Mouse (Mus musculus) heart, adult 2 months (tissue): Measurements from ENCODE around the gene Pomgnt1. TPM values are rescaled to one million over a fixed set of nuclear protein-coding genes. Genes with fewer than 3 reads are reported as not detected.

Experiments used
- DNase-seq, 2 experiments: peaks; one replicate each; pipeline ENCODE4 v3.0.0; 2021
- H3K27ac ChIP-seq: fragments of 200-600 bp; 2 replicates; pipeline ENCODE4 v1.8.1; 2022
- H3K27me3 ChIP-seq: fragments of 200-500 bp; 2 replicates; pipeline ENCODE4 v1.6.1; 2012; ENCODE audit warnings: mild to moderate bottlenecking, low read length, inconsistent platforms, mixed read lengths; ENCODE audit not compliant: control insufficient read depth, insufficient read depth
- H3K36me3 ChIP-seq: fragments of 200-500 bp; 2 replicates; pipeline ENCODE4 v1.6.1; 2012; ENCODE audit warnings: low read length, inconsistent platforms; ENCODE audit not compliant: control insufficient read depth, insufficient read depth
- H3K4me1 ChIP-seq: fragments of 200-500 bp; 2 replicates; pipeline ENCODE4 v1.6.1; 2011; ENCODE audit warnings: low read length; ENCODE audit not compliant: control insufficient read depth, insufficient read depth
- H3K4me3 ChIP-seq: fragments of 200-600 bp; 2 replicates; pipeline ENCODE4 v1.8.1; 2022
- H3K79me2 ChIP-seq: fragments of 200-500 bp; replicated peaks from 2 replicates; pipeline ENCODE4 v1.6.1; 2012; ENCODE audit warnings: mild to moderate bottlenecking, inconsistent platforms, low read length, moderate library complexity, mixed read lengths; ENCODE audit not compliant: control insufficient read depth, insufficient read depth
- H3K9ac ChIP-seq: fragments of 200-500 bp; 2 replicates; pipeline ENCODE4 v1.6.1; 2012; ENCODE audit warnings: low read depth, mild to moderate bottlenecking, control low read depth, inconsistent platforms, low read length, mixed read lengths
- CTCF ChIP-seq: fragments of 200-600 bp; IDR thresholded peaks from 2 replicates; pipeline ENCODE4 v1.8.1; 2022; ENCODE audit warnings: antibody characterized with exemption, mild to moderate bottlenecking, moderate library complexity
- EP300 ChIP-seq: fragments of 200-500 bp; IDR thresholded peaks from 2 replicates; pipeline ENCODE4 v1.6.1; 2011; ENCODE audit warnings: low read depth, low read length, control low read depth; ENCODE audit not compliant: insufficient read depth
- POLR2A ChIP-seq: fragments of 200-500 bp; IDR thresholded peaks from 2 replicates; pipeline ENCODE4 v1.6.1; 2011; ENCODE audit warnings: mild to moderate bottlenecking, low read depth, low read length, control low read depth; ENCODE audit not compliant: insufficient read depth
- WGBS: fragments of 180-500 bp; shearing (Covaris S2); methylation state at CpG from one replicate; pipeline ENCODE4 v1.1.7; 2018; 5-methylcytosine and 5-hydroxymethylcytosine counted together
- intact Hi-C: fragments of 180-260 bp; cut with DNase I; formaldehyde crosslinking; loops from one replicate; pipeline ENCODE4 v1.15.1; 2025
- polyA plus RNA-seq: library from polyadenylated mRNA; depleted of rRNA; stranded (reverse); fragments of >200 nt; gene quantifications from 2 replicates; pipeline ENCODE4 v1.2.3, GENCODE M21; 2012
- total RNA-seq, 2 experiments: library from RNA; stranded (reverse); gene quantifications; 2 replicates each; pipeline ENCODE4 v1.2.3; 2021

The Pomgnt1 gene
- total and polyA plus RNA-seq, 3 experiments: 44.4 to 59.5 (median 52.7) TPM

DNA sequence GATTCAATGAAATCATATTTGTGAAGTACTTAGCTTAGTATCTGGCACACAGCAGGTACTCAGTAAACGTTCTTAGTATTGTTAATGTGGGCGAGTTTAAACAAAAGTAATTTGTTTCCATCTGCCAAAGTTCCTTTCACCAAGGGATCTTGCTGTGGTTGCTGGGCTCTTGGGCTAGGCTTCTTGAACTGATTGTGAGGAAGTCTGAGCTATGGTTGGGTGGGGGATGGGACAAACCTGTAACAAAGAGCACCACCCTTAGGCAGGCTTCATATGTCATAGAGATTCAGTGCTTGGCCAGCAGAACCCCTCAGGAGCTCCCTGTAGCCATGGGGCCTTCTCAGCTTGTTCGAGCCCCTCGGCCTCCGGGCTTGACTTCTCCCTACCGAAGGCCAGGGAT lies 49.4 kb downstream of the Pomgnt1 start, which contains the start of the genes 1700042G07Rik and Gm49337:
TSS of gene 1700042G07Rik (plus strand) at position 301 of the 400 bp plus-strand sequence.
TSS of gene Gm49337 (plus strand) at position 313 of the 400 bp plus-strand sequence.
- peaks cover 21% of the 10 kb centered on the region for H3K4me1 ChIP-seq
- WGBS: 93% methylated on average over 6 of the region's 6 CpGs
- DNase-seq: no peak
- H3K79me2 ChIP-seq: no peaks in the 10 kb centered on the region
- no peak within 1 kb of the TSS for H3K4me3 ChIP-seq
- H3K36me3 ChIP-seq: no peaks in the 10 kb centered on the region
- TF ChIP-seq EP300 (no peak), POLR2A (no peak), CTCF (no peak)
- H3K9ac ChIP-seq: no peak within 1 kb of the TSS
- H3K27me3 ChIP-seq: no peaks in the 10 kb centered on the region
- peak within 1 kb of the TSS; percentile 32; the same call in 1 of the 2 replicates for H3K27ac ChIP-seq
- intact Hi-C loops: no loop called here

DNA sequence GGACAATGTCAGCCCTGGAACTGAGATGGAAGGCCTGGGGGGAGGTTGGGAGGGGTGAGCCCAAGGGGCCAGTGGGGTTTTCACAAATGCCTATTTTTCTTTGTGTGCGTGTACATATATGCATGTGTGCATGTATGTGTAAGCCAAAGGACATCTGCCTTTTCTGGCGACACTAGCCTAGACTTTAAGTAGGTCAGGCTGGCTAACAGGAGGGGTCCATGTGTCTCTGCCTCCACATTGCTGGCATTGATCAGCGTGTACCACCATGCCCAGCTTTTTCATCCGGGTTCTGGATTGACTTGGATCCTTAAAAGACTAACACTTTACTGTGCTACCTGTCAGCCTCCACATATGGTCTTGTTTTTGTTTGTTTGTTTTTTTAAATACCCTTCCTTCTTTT lies 50.1 kb downstream of the Pomgnt1 start:
- no peak for DNase-seq
- no peaks in the 10 kb centered on the region for H3K27me3 ChIP-seq
- H3K79me2 ChIP-seq: no peaks in the 10 kb centered on the region
- WGBS: 96% methylated on average over 4 of the region's 4 CpGs
- no peak for TF ChIP-seq CTCF
- TF ChIP-seq EP300: no peak
- no peak for TF ChIP-seq POLR2A
- intact Hi-C loops: no loop called here
- no peak overlapping the region for H3K4me3 ChIP-seq
- peaks cover 20% of the 10 kb centered on the region for H3K4me1 ChIP-seq
- H3K36me3 ChIP-seq: no peaks in the 10 kb centered on the region
- no peak overlapping the region for H3K9ac ChIP-seq
- no peak overlapping the region for H3K27ac ChIP-seq

DNA sequence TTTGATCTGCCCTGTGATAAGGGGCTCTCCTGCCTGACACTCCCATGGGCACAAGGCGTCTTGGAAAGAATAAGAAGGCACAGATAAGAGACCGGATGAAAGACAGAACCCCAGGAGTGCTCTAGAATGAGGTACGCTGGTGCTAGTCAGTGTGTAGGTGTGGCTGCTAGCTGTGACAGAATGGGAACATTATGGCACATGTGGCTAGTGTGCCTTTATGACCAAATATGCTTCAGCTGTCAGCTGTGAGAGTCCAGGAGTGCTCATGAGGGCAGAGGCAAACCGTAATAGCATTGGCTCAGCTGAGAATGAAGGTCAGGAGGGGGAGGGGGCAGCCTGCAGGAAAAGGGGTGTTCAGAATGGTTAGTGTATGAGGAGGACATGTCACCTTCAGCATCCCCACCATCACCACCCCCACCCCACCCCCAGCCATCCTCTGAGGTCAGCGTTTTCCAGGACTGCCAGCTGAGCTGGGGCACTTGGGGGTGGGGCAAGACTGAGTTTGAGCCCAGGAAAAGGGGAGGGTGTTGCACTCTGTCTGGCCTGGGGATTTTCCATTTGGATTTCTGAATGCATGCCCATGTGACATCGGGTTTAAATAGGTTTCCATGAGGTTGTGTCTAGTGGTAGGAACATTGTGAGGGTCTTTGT lies 51.0 kb downstream of the Pomgnt1 start:
- no peaks in the 10 kb centered on the region for H3K36me3 ChIP-seq
- TF ChIP-seq CTCF (no peak), EP300 (no peak), POLR2A (no peak)
- no peak for DNase-seq
- peaks cover 18% of the 10 kb centered on the region for H3K4me1 ChIP-seq
- 25% methylated on average over 6 of the region's 6 CpGs for WGBS
- H3K27ac ChIP-seq: peak overlapping the region; percentile 32; the same call in 1 of the 2 replicates
- no peaks in the 10 kb centered on the region for H3K79me2 ChIP-seq
- intact Hi-C loops: no loop called here
- H3K4me3 ChIP-seq: no peak overlapping the region
- no peak overlapping the region for H3K9ac ChIP-seq
- no peaks in the 10 kb centered on the region for H3K27me3 ChIP-seq

DNA sequence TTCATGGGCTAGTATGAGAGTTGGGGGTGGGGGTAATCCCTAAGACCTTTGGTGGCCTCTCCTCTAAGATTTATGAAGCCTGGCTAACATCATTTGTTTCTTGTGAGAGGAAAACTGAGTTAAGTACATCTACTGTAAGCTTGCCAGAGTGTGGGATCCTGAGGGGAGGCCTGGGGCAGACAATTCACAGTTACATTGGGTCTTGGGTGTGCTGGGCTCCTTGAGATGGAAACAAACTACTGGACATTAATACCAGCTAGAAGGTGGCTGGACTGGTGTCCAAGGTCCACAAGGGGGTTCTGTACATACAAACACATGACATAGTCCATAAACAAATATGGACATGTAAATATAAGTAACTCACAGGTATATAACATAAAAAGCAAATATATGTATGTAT lies 51.5 kb downstream of the Pomgnt1 start:
- H3K4me1 ChIP-seq: peaks cover 18% of the 10 kb centered on the region
- TF ChIP-seq POLR2A: no peak
- no peak for DNase-seq
- no peaks in the 10 kb centered on the region for H3K79me2 ChIP-seq
- no peak overlapping the region for H3K4me3 ChIP-seq
- intact Hi-C loops: no loop called here
- H3K27me3 ChIP-seq: no peaks in the 10 kb centered on the region
- H3K36me3 ChIP-seq: no peaks in the 10 kb centered on the region
- peak overlapping the region; percentile 32 for H3K27ac ChIP-seq
- H3K9ac ChIP-seq: no peak overlapping the region

DNA sequence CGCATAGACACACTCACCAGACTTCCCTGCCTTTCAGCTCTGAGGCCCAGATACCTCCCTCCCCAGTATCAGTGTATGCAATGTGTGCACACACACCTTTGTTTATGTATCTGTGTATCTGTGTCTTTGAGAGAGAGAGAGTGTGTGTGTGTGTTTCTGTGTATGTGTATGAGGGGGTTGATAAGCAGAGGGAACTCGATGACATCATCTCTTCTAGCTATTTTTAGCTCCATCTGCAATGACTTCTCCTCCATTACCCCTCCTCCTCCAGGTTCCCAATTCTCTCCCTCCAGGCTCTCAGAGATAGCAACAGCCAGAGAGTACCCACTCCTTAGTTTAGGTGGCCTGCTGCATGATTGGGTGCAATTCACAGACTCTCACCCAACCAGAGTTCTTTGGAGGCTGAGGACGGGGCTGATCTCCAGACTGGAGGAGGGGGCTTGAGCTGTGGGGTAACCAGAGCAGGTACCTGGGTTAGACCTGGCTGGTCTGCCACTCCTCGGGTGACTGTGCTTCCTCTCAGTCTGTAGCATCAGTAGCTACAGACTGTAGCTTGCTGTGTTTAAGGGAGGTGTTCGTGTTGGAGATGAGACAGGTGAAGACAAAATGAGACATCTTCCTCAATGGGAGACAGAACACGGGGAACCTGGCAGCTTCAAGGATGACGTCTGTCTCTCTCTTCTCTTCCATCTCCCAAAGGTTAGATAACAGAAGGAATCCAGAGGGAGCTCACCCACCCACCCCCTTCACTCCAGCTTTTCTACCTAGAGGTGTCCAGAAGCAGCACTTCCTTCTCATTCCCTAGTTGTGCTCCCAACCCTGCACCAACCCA lies 52.3 kb downstream of the Pomgnt1 start:
- 34% methylated on average over 7 of the region's 7 CpGs for WGBS
- Histone ChIP-seq H3K27me3 (no peaks in the 10 kb centered on the region), H3K27ac (peak overlapping the region; percentile 93), H3K4me3 (peak overlapping the region; percentile 24), H3K4me1 (peaks cover 18% of the 10 kb centered on the region), H3K9ac (peak overlapping the region; percentile 60), H3K36me3 (no peaks in the 10 kb centered on the region), H3K79me2 (no peaks in the 10 kb centered on the region)
- no peak for TF ChIP-seq POLR2A
- DNase-seq: no peak
- intact Hi-C loops: loop anchor here (2.0 kb wide), 1 partner anchor 17 kb away; no protein-coding TSS in a partner anchor

DNA sequence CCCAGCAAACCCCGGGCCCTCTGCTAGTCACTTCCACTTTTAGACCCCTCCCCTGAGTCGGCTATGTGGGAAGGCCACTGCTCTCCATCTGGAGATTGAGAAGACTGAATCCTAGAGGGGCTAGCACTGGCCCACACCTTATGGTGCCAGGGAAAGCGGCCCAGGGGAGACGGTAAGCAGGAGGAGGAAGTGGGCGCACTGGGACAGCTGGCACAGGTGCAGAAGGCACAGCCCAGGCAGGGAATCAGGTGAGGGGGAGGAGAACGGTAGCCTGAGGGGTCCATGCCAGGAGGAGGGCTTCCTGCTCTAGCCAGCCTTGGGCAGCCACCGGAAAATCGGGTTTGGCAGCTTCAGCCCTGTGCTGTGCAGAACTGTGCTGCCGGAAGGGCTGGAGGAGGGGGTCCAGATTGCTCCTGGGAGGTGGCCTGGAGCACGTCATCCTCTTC lies 52.9 kb downstream of the Pomgnt1 start:
- TF ChIP-seq CTCF: no peak
- no peak; the same call in 1 of the 2 replicates for TF ChIP-seq POLR2A
- no peak; the same call in 1 of the 2 replicates for TF ChIP-seq EP300
- no peaks in the 10 kb centered on the region for H3K79me2 ChIP-seq
- 24% methylated on average over 10 of the region's 10 CpGs for WGBS
- peak; percentile 76 to 79 for DNase-seq
- peak overlapping the region; percentile 93 for H3K27ac ChIP-seq
- H3K9ac ChIP-seq: peak overlapping the region; percentile 60
- H3K36me3 ChIP-seq: no peaks in the 10 kb centered on the region
- no peaks in the 10 kb centered on the region for H3K27me3 ChIP-seq
- peak overlapping the region; percentile 24 for H3K4me3 ChIP-seq
- H3K4me1 ChIP-seq: peaks cover 18% of the 10 kb centered on the region
- intact Hi-C loops: loop anchor here (2.0 kb wide), 1 partner anchor 16 kb away; no protein-coding TSS in a partner anchor
